Mouse (Mus musculus) ES-E14 (cell line): ENCODE data around the gene Gm49661.

Experiments used
- CHD2 ChIP-seq: IDR thresholded peaks from 2 replicates; pipeline ENCODE4 v1.6.1; 2014; ENCODE audit warnings: mild to moderate bottlenecking, low read depth, low read length, inconsistent platforms
- HCFC1 ChIP-seq: IDR thresholded peaks from 2 replicates; pipeline ENCODE4 v1.6.1; 2012; ENCODE audit warnings: low read length, inconsistent platforms, borderline replicate concordance; ENCODE audit not compliant: insufficient read depth
- ZC3H11A ChIP-seq: IDR thresholded peaks from 2 replicates; pipeline ENCODE4 v1.6.1; 2012; ENCODE audit warnings: low read depth, mild to moderate bottlenecking, inconsistent platforms, low read length, borderline replicate concordance
- ZNF384 ChIP-seq: IDR thresholded peaks from 2 replicates; pipeline ENCODE4 v1.6.1; 2012; ENCODE audit warnings: low read depth, low read length, inconsistent platforms

- TF ChIP-seq ZC3H11A (no peak), HCFC1 (no peak), CHD2 (no peak), ZNF384 (no peak)
These were observed 31.4 kb downstream of the Gm49661 start for GRCm38 (mm10) chr8:84937620-84938485.
